Mouse (Mus musculus) bone marrow macrophage, adult 2 months (primary cell): Measurements from ENCODE around the gene Olfr994.

Experiments used
- CTCF ChIP-seq: IDR thresholded peaks from 2 replicates; pipeline ENCODE4 v1.5.1; 2012; ENCODE audit warnings: low read depth, mild to moderate bottlenecking, low read length, moderate library complexity
- POLR2A ChIP-seq: IDR thresholded peaks from 2 replicates; pipeline ENCODE4 v1.6.1; 2012; ENCODE audit warnings: mild to moderate bottlenecking, low read depth, low read length, borderline replicate concordance

GRCm38 (mm10) chr2:85425893-85426292 lies 10.4 kb downstream of the Olfr994 start:
- TF ChIP-seq CTCF (no peak), POLR2A (no peak)
